ENCODE assay signal across 23 mouse cellular contexts in genomic region chr10:78288896-78289295, GRCm38 (mm10). TPM values are rescaled to one million over a fixed set of nuclear protein-coding genes. Genes with fewer than 3 reads are reported as not detected.
DNase-seq lines count a peak whose midpoint lies in the region; ATAC-seq and TF ChIP-seq lines count a peak whose summit lies in the region.
"Had no signal": no experiment of that assay in that cellular context is flagged by ENCODE, and none has a peak within 500 bp of the region (broad histone marks: within the 10 kb centered on the region; RNA-seq: fewer than 3 reads in every experiment).

No protein-coding gene starts in this region.

- intact Hi-C loops in gastrocnemius, postnatal 36 days (cut with DNase I) = no loop called here

- no peak for TF ChIP-seq CTCF in cerebellum, adult 2 months (IDR thresholded peaks at IDR 0.05; ENCODE audit: borderline replicate concordance, insufficient read depth, low read depth, low read length)

- no peak for TF ChIP-seq POLR2A in cerebellum, adult 2 months (IDR thresholded peaks at IDR 0.05; ENCODE audit: borderline replicate concordance, insufficient read depth, low read length)

- no peak for ATAC-seq in megakaryocyte, adult 5-6 weeks (ENCODE audit: poor library complexity, severe bottlenecking)
- ATAC-seq: activated CD4-positive, CD25-positive, alpha-beta regulatory T cell, adult 4 months; forebrain, embryonic 14.5 days; Patski had no signal

- DNase-seq in cerebellum, adult 2 months = peak; percentile 71 to 78
- DNase-seq in cerebellum, postnatal 10 days = peak; percentile 70 to 86
- DNase-seq in spleen, postnatal 14 days (ENCODE audit: low spot score in 2 of 2) = no peak
- no peak for DNase-seq in gastrocnemius, postnatal 36 days
- DNase-seq in ovary, postnatal 10 days (ENCODE audit: low spot score) = no peak
- DNase-seq: adrenal gland, postnatal 25 days; embryo, embryonic 11 days; heart, adult 18-20 months; heart, postnatal 10 days; heart, postnatal 4 days; kidney, adult 18-20 months had no signal

- H3K36me3 ChIP-seq in megakaryocyte, embryonic 14.5 days (replicated peaks; ENCODE audit: low read length) = peaks cover 91% of the 10 kb centered on the region

- no peaks in the 10 kb centered on the region for H3K27me3 ChIP-seq in megakaryocyte, embryonic 14.5 days (replicated peaks)
- no peaks in the 10 kb centered on the region for H3K27me3 ChIP-seq in cerebellum, adult 2 months (ENCODE audit: control insufficient read depth, insufficient read depth, low read length)
- H3K27me3 ChIP-seq: CH12.LX; embryonic facial prominence, embryonic 15.5 days; hindbrain, embryonic 13.5 days; Patski had no signal

- H3K27ac ChIP-seq in cerebellum, adult 2 months (ENCODE audit: insufficient read depth, low read length) = peak overlapping the region; percentile 26; the same call in 1 of the 2 replicates
- H3K27ac ChIP-seq: embryonic facial prominence, embryonic 15.5 days; forebrain, embryonic 10.5 days; heart, embryonic 10.5 days; hindbrain, embryonic 13.5 days; hindbrain, postnatal 0 days had no signal

- 26% methylated on average over 4 of the region's 4 CpGs for WGBS in cerebellum, adult 2 months

- peaks cover 100% of the 10 kb centered on the region for H3K4me1 ChIP-seq in megakaryocyte, embryonic 14.5 days
- H3K4me1 ChIP-seq in cerebellum, adult 2 months (ENCODE audit: control insufficient read depth, insufficient read depth, low read length) = peaks cover 41% of the 10 kb centered on the region
- H3K4me1 ChIP-seq: hindbrain, embryonic 13.5 days had no signal

- H3K4me3 ChIP-seq in megakaryocyte, embryonic 14.5 days (replicated peaks) = peak overlapping the region; percentile 34
- no peak overlapping the region for H3K4me3 ChIP-seq in cerebellum, adult 2 months (replicated peaks; ENCODE audit: insufficient read depth, low read depth, low read length)
- H3K4me3 ChIP-seq: embryonic facial prominence, embryonic 15.5 days; erythroblast, embryonic 14.5 days; forebrain, embryonic 10.5 days; heart, embryonic 10.5 days; hindbrain, embryonic 13.5 days had no signal

- H3K9me3 ChIP-seq in megakaryocyte, embryonic 14.5 days = no peaks in the 10 kb centered on the region
- H3K9me3 ChIP-seq: embryonic facial prominence, embryonic 15.5 days; forebrain, embryonic 10.5 days; heart, embryonic 10.5 days; hindbrain, embryonic 13.5 days had no signal

RNA-seq across cellular contexts. Expression of gene Trappc10, which starts 44.5 kb away (rescaled TPM):
- polyA plus RNA-seq in megakaryocyte, embryonic 14.5 days (2012; ENCODE audit: insufficient read depth, low replicate concordance) = 11.0 and 13.6 TPM in 2 replicates
- 26.1 and 37.9 TPM in 2 replicates for total RNA-seq in megakaryocyte, adult 5-6 weeks (2015)
- total RNA-seq in megakaryocyte, adult 5-6 weeks (2017) = 26.9 and 29.1 TPM in 2 replicates
- polyA plus RNA-seq in cerebellum, adult 2 months (2012; rRNA removed) = 74.3 and 75.0 TPM in 2 replicates
- total RNA-seq in gastrocnemius, postnatal 36 days (2021) = 10 to 100 TPM; 32.7 to 33.1 TPM

Comparison
In these comparisons a context has a peak if more than half of its experiments do, and no peak if none do; other contexts are left out.
1. DNase-seq: peak in cerebellum, adult 2 months (2 of 2) and cerebellum, postnatal 10 days (2 of 2); none in spleen, postnatal 14 days (0 of 2), gastrocnemius, postnatal 36 days (0 of 2) and ovary, postnatal 10 days (single experiment).